Mouse (Mus musculus) kidney, adult 2 months (tissue): ENCODE data around the gene Tmprss12.

Experiments
- CTCF ChIP-seq: fragments of 200-500 bp; conservative IDR thresholded peaks from 2 replicates; pipeline ENCODE4 v1.5.1; 2011; ENCODE audit warnings: low read depth, mild to moderate bottlenecking, control low read depth, low read length, moderate library complexity, mixed read lengths; ENCODE audit not compliant: insufficient read depth, insufficient read length
- POLR2A ChIP-seq: fragments of 200-500 bp; IDR thresholded peaks from one replicate; pipeline ENCODE4 v1.6.1; 2011; ENCODE audit warnings: low read depth, low read length, control low read depth

DNA sequence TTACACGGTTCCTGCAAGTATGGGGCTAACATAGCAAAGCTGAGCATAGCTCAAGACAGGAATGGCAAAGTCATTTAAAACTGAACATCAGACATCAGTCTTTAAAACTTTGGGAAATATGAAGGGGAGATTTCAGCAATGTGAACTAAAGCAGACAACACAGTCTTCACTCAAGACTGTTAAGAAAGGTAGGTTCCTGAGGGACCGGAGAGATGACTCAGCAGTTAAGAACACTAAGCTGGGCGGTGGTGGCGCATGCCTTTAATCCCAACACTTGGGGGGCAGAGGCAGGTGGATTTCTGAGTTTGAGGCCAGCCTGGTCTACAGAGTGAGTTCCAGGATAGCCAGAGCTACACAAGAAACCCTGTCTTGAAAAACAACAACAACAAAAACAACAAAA, 4.2 kb upstream of the Tmprss12 start:
- no peak for TF ChIP-seq POLR2A
- TF ChIP-seq CTCF, result no peak
